In the genomic region with DNA sequence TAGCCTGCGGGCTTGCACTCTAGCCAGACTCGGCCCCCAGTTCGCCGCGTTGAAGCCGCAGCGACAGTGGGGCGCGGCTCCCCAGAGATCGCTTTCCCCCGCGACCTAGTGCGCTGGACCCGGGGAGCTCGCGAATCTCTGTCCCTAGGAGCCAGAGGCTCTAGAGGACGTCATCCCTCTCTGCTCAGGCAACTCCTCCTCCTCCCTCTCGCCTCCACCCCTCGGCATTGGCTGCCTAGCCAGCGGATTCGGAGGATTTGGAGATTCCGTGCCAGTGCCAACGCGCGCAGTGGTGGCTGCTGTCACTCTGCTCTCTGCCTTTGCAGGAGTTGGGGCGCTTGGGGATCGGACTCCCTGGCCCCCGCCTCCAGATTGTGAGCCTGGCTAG, we compare ENCODE assay signal across 8 mouse cellular contexts. TPM values are rescaled to one million over a fixed set of nuclear protein-coding genes. Genes with fewer than 3 reads are reported as not detected.
DNase-seq lines count a peak whose midpoint lies in the region; ATAC-seq and TF ChIP-seq lines count a peak whose summit lies in the region.

No protein-coding gene starts in this region.

- no peaks in the 10 kb centered on the region for H3K9me3 ChIP-seq in intestine, postnatal 0 days (ENCODE audit: control insufficient read depth)

- peak; percentile 50 for ATAC-seq in intestine, postnatal 0 days

- H3K4me1 ChIP-seq in cortical plate, adult 2 months (ENCODE audit: control insufficient read depth, insufficient read depth, low read length): no peaks in the 10 kb centered on the region
- no peaks in the 10 kb centered on the region; the same call in 1 of the 2 replicates for H3K4me1 ChIP-seq in intestine, postnatal 0 days (replicated peaks; ENCODE audit: control insufficient read depth, insufficient read depth, low read length)
- H3K4me1 ChIP-seq in small intestine, adult 2 months (ENCODE audit: control insufficient read depth, insufficient read depth, insufficient read length, low read length): peaks cover 14% of the 10 kb centered on the region; the same call in 1 of the 2 replicates

- no peak for TF ChIP-seq CTCF in cortical plate, adult 2 months (IDR thresholded peaks at IDR 0.05; ENCODE audit: extremely low read depth, insufficient read depth, low read length)
- no peak for TF ChIP-seq CTCF in intestine, postnatal 0 days (IDR thresholded peaks at IDR 0.05; ENCODE audit: low read depth)
- TF ChIP-seq CTCF in small intestine, adult 2 months (IDR thresholded peaks at IDR 0.05; ENCODE audit: extremely low read depth, insufficient read length, insufficient replicate concordance, low read depth, low read length): no peak

- peak overlapping the region; percentile 59; the same call in 1 of the 2 replicates for H3K27ac ChIP-seq in cortical plate, adult 2 months (ENCODE audit: insufficient read depth, low read length)
- H3K27ac ChIP-seq in intestine, postnatal 0 days (ENCODE audit: low read depth, low read length): peak overlapping the region; percentile 91
- H3K27ac ChIP-seq in small intestine, adult 2 months (ENCODE audit: insufficient read depth, low read depth, low read length): peak overlapping the region; percentile 95

- H3K9ac ChIP-seq in intestine, postnatal 0 days (ENCODE audit: low read depth, low read length): peak overlapping the region; percentile 83

- peak; percentile 69; the same call in 1 of the 2 replicates for TF ChIP-seq POLR2A in cortical plate, adult 2 months (IDR thresholded peaks at IDR 0.05; ENCODE audit: extremely low read depth, insufficient read depth, low read length)
- TF ChIP-seq POLR2A in small intestine, adult 2 months (IDR thresholded peaks at IDR 0.05; ENCODE audit: low read depth, low read length): no peak; the same call in 1 of the 2 replicates

- DNase-seq in adrenal gland, adult 2 months: peak; percentile 85
- peak; percentile 25 for DNase-seq in gastrocnemius, postnatal 14 days
- DNase-seq in left cerebral cortex, postnatal 10 days (ENCODE audit: extremely low spot score in 1 of 2, low spot score in 2 of 2): peak; percentile 42 to 68
- peak; percentile 25 to 35 for DNase-seq in lung, postnatal 4 days
- DNase-seq in thymus, postnatal 10 days (ENCODE audit: low spot score in 2 of 2): no peak

- intact Hi-C loops in gastrocnemius, postnatal 14 days (cut with DNase I; ENCODE audit: low total_unique reads): no loop called here
- intact Hi-C loops in left cerebral cortex, postnatal 10 days (cut with DNase I): no loop called here

- H3K4me2 ChIP-seq in intestine, postnatal 0 days (replicated peaks; ENCODE audit: low read depth): peak overlapping the region; percentile 72

- peak overlapping the region; percentile 93 for H3K4me3 ChIP-seq in cortical plate, adult 2 months (ENCODE audit: insufficient read depth, low read length)
- peak overlapping the region; percentile 68 for H3K4me3 ChIP-seq in intestine, postnatal 0 days (ENCODE audit: low read depth, low read length)
- peak overlapping the region; percentile 94 for H3K4me3 ChIP-seq in small intestine, adult 2 months (ENCODE audit: low read depth, low read length)

- H3K27me3 ChIP-seq in intestine, postnatal 0 days (replicated peaks; ENCODE audit: control insufficient read depth, insufficient read depth, low read length): no peaks in the 10 kb centered on the region
- no peaks in the 10 kb centered on the region for H3K27me3 ChIP-seq in small intestine, adult 2 months (ENCODE audit: control insufficient read depth, insufficient read depth, low read length)

- no peaks in the 10 kb centered on the region for H3K36me3 ChIP-seq in intestine, postnatal 0 days (ENCODE audit: control insufficient read depth, insufficient read depth)
- H3K36me3 ChIP-seq in small intestine, adult 2 months (ENCODE audit: control insufficient read depth, insufficient read depth, low read length): no peaks in the 10 kb centered on the region; the same call in 1 of the 2 replicates

- WGBS in intestine, postnatal 0 days: under 1% methylated on average over 28 of the region's 28 CpGs
- under 1% methylated on average over 28 of the region's 28 CpGs for WGBS in small intestine, adult 2 months

RNA-seq across cellular contexts. Expression of a gene that starts 0.7 kb away (rescaled TPM):
- total RNA-seq in adrenal gland, adult 2 months (2021): 10 to 100 TPM; 12.4 to 17.9 TPM
- polyA plus RNA-seq in adrenal gland, adult 2 months (2012; rRNA removed): 2.8 and 5.9 TPM in 2 replicates
- 117 and 124 TPM in 2 replicates for polyA plus RNA-seq in cortical plate, adult 2 months (2012; rRNA removed)
- total RNA-seq in gastrocnemius, postnatal 14 days (2021): 1 to 10 TPM; 6.0 to 8.7 TPM
- 174 and 213 TPM in 2 replicates for polyA plus RNA-seq in intestine, postnatal 0 days (2015; fragmentation: Nextera tagmentation; extraction: Ambion mirVana)
- total RNA-seq in left cerebral cortex, postnatal 10 days (2021): 100 to 1,000 TPM; 157 to 165 TPM
- polyA plus RNA-seq in small intestine, adult 2 months (2012; rRNA removed): 38.1 and 176 TPM in 2 replicates

Comparison
In these comparisons a context has a peak if more than half of its experiments do, and no peak if none do; other contexts are left out.
1. DNase-seq: peak in adrenal gland, adult 2 months (single experiment), gastrocnemius, postnatal 14 days (single experiment), left cerebral cortex, postnatal 10 days (2 of 2) and lung, postnatal 4 days (2 of 2); none in thymus, postnatal 10 days (0 of 2).
2. Peak in every context shown above with its lines, with median percentiles within 50 percentile points of each other: H3K27ac ChIP-seq and H3K4me3 ChIP-seq.